Mouse (Mus musculus) limb, embryonic 14.5 days (tissue): ENCODE data around the gene Lca5l. TPM values are rescaled to one million over a fixed set of nuclear protein-coding genes. Genes with fewer than 3 reads are reported as not detected.
A peak's percentile ranks its signal among the peaks of the same experiment; 100 is the strongest.

Experiments used
- ATAC-seq: fragments of 200-750 bp; cut with Nextera tagmentation; 2 replicates; pipeline ENCODE4 v1.8.0; 2017; ENCODE audit warnings: low read depth, moderate number of reproducible peaks, moderate TSS enrichment; ENCODE audit not compliant: low FRiP score
- DNase-seq: peaks from one replicate; pipeline ENCODE4 v3.0.0-alpha.2; 2015; ENCODE audit warnings: low spot score
- H3K27ac ChIP-seq: fragments of 300-500 bp; sonication (generic); replicated peaks from 2 replicates; pipeline ENCODE4 v1.5.1; 2014; ENCODE audit warnings: low read depth, mild to moderate bottlenecking, low read length, moderate library complexity, mixed read lengths
- H3K27me3 ChIP-seq: fragments of 300-500 bp; sonication (generic); 2 replicates; pipeline ENCODE4 v1.6.1; 2014; ENCODE audit warnings: low read length, mixed read lengths; ENCODE audit not compliant: control insufficient read depth, insufficient read depth
- H3K36me3 ChIP-seq: fragments of 300-500 bp; sonication (generic); 2 replicates; pipeline ENCODE4 v1.6.1; 2014; ENCODE audit warnings: mild to moderate bottlenecking, low read length, moderate library complexity, mixed read lengths; ENCODE audit not compliant: control insufficient read depth, insufficient read depth
- H3K4me1 ChIP-seq: fragments of 300-500 bp; sonication (generic); 2 replicates; pipeline ENCODE4 v1.6.1; 2014; ENCODE audit warnings: antibody characterized with exemption, low read length, mixed read lengths; ENCODE audit not compliant: control insufficient read depth, insufficient read depth
- H3K4me2 ChIP-seq: fragments of 300-500 bp; sonication (generic); replicated peaks from 2 replicates; pipeline ENCODE4 v1.6.1; 2014; ENCODE audit warnings: low read depth, mild to moderate bottlenecking, low read length, moderate library complexity; ENCODE audit not compliant: severe bottlenecking
- H3K4me3 ChIP-seq: fragments of 300-500 bp; sonication (generic); replicated peaks from 2 replicates; pipeline ENCODE4 v1.5.1; 2014; ENCODE audit warnings: low read length
- H3K9ac ChIP-seq: fragments of 300-500 bp; sonication (generic); 2 replicates; pipeline ENCODE4 v1.6.1; 2014; ENCODE audit warnings: mild to moderate bottlenecking, low read depth, low read length, moderate library complexity; ENCODE audit not compliant: severe bottlenecking
- H3K9me3 ChIP-seq: fragments of 300-500 bp; sonication (generic); 2 replicates; pipeline ENCODE4 v1.6.1; 2016; ENCODE audit warnings: low read length; ENCODE audit not compliant: control insufficient read depth
- POLR2A ChIP-seq: fragments of 200-500 bp; IDR thresholded peaks from 2 replicates; pipeline ENCODE4 v1.8.0; 2012; ENCODE audit warnings: inconsistent platforms, mild to moderate bottlenecking, moderate library complexity, borderline replicate concordance; ENCODE audit not compliant: insufficient read depth, insufficient read length; ENCODE audit errors: extremely low read depth
- WGBS: fragments of 180-500 bp; shearing (Covaris S2); extraction: QIAGEN DNeasy Blood & Tissue Kit; methylation state at CpG from one replicate; pipeline ENCODE4 v1.1.7; 2014; 5-methylcytosine and 5-hydroxymethylcytosine counted together
- polyA plus RNA-seq, 2 experiments: library from polyadenylated mRNA; depleted of rRNA in 1 of 2; stranded (reverse) in 1 of 2; unstranded in 1 of 2; fragments of >200 nt; fragmentation: Nextera tagmentation in 1 of 2; extraction: Ambion mirVana in 1 of 2; gene quantifications; 2 replicates each; pipeline versions ENCODE4 v1.2.1 to v1.2.3; 2012 to 2014

Lca5l gene
- polyA plus RNA-seq, 2 experiments = 1.4 to 1.7 TPM

DNA sequence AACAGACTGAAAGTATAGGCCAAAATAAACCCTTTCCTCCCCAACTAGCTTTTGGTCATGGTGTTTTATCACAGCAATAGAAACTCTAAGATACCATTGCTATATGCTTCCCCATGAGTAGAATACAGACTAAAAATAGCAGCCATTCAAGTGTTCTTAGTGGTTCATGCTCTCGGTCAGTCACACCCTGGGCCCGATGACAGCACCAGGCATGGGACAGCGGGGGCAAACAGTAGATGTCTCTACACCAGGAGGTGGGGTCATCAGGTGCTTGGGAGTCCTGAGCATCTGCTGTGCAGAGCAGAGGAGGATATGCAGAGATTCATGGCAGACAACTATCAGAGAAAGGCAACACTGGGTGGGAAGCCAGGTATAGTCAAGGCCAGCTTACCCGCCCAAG, 21.0 kb upstream of the Lca5l start:
- Histone ChIP-seq H3K4me2 (no peak overlapping the region), H3K36me3 (no peaks in the 10 kb centered on the region), H3K4me3 (no peak overlapping the region), H3K27me3 (no peaks in the 10 kb centered on the region), H3K27ac (no peak overlapping the region), H3K9me3 (no peaks in the 10 kb centered on the region), H3K4me1 (no peaks in the 10 kb centered on the region), H3K9ac (no peak overlapping the region)
- WGBS = 95% methylated on average over 4 of the region's 4 CpGs
- TF ChIP-seq POLR2A = no peak
- DNase-seq (no peak), ATAC-seq (no peak)

DNA sequence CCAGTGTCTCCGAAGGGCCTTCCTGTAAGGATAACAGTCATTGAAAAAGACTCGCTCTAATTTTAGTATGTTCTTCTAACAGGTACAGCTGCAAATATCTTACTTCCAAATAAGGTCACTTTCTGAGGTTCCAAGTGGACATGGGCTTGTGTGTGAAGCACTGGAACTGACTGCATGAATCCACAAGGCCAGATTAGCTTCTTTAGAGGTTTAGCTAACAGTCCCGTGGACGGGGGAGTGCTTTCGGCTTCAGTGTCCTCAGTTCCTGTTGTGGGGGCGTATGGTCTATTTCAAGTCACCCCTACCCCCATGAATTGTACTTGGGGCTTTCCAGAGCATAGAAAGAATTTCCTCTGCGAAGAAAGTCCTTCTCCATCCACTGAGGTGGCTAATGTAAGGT, 18.8 kb upstream of the Lca5l start:
- Histone ChIP-seq H3K27me3 (no peaks in the 10 kb centered on the region), H3K4me2 (no peak overlapping the region), H3K4me3 (no peak overlapping the region), H3K4me1 (no peaks in the 10 kb centered on the region), H3K9ac (no peak overlapping the region), H3K27ac (no peak overlapping the region), H3K36me3 (no peaks in the 10 kb centered on the region), H3K9me3 (no peaks in the 10 kb centered on the region)
- no peak for ATAC-seq
- WGBS = 83% methylated on average over 7 of the region's 7 CpGs
- TF ChIP-seq POLR2A = no peak
- no peak for DNase-seq

DNA sequence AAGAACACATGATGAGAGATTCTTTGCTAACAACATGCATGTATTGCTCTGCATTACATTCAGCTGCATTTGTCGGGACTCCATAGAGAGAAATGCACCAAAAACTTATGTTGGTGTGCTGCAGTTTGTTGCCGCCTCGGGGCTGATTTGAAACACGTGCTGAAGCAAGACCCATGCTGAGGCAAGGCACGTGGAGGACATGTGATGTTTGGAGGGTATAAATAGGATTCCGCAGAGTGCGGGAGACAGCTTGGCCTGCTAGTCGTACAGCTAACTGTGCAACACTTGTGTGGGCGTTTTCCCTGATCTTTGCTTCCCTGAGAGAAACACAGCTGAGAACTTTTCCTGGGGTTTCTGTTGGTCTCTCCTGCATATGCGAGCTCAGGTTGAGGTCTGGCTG, 17.7 kb upstream of the Lca5l start:
- Histone ChIP-seq H3K4me1 (no peaks in the 10 kb centered on the region), H3K27me3 (no peaks in the 10 kb centered on the region), H3K4me2 (no peak overlapping the region), H3K9me3 (no peaks in the 10 kb centered on the region), H3K9ac (no peak overlapping the region), H3K4me3 (no peak overlapping the region), H3K36me3 (no peaks in the 10 kb centered on the region), H3K27ac (no peak overlapping the region)
- ATAC-seq = no peak
- 63% methylated on average over 10 of the region's 10 CpGs for WGBS
- no peak for TF ChIP-seq POLR2A
- DNase-seq = no peak

DNA sequence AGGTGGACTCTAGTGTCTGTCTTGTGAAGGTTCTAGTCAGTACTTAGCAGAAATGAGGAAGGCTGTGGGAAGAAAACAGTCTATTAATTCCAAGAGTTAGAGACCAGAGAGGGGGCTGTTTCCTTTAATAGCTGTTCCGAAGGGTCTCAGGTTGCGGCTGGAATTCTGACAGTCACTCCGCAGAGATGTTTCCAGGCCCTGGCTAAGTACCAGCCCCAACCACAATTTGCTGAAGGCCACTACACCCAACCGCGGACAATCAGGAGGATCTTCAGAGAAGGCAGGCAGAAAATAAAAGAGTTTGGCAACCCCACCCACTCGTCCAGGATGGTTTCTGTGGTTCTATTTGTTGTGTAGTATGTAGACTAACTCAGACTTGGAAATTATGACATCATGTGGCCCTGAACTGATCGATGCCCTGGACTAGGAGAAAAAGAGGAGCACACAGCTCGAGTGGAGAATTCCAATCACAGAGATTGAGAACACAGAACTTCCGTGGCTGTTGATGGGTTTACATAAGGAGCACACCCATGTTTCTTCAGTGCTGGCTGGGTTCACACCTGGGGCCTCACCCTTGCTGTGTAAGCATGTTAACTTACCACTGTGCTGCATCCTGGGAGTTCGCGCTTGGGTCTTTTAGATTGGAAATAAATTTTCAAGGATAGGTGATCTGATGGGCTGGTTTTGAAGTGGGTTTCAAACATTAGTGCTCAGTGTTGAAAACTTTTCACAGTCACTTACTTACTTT, 9.6 kb upstream of the Lca5l start:
- H3K4me2 ChIP-seq = no peak overlapping the region
- WGBS = 54% methylated on average over 11 of the region's 11 CpGs
- no peak for ATAC-seq
- H3K27ac ChIP-seq = no peak overlapping the region
- H3K9ac ChIP-seq = 0 out of 2 replicates have a peak overlapping the region, but pooled peaks have one; percentile 12
- no peaks in the 10 kb centered on the region for H3K36me3 ChIP-seq
- DNase-seq = peak; percentile 13
- no peaks in the 10 kb centered on the region for H3K27me3 ChIP-seq
- H3K4me3 ChIP-seq = no peak overlapping the region
- no peaks in the 10 kb centered on the region for H3K9me3 ChIP-seq
- TF ChIP-seq POLR2A = no peak
- H3K4me1 ChIP-seq = peaks cover 15% of the 10 kb centered on the region

DNA sequence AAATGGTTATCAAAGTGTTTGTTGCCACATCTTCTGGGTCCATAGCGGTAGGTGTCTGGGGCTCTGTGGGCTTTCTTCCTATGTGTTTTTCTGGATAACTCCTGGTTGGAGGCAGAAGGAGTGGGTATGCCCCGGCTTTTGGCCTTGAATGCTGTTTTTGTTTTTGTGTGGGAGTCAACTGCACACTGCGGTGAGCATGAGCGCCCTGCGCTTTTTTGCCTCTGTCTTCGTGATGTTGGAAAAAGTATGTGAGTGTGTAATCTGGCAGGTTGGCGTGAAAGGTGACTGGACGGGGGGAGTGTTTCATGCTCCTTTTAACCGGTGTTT, 8.6 kb upstream of the Lca5l start:
- Histone ChIP-seq H3K36me3 (no peaks in the 10 kb centered on the region), H3K9ac (0 out of 2 replicates have a peak overlapping the region, but pooled peaks have one; percentile 0), H3K27ac (no peak overlapping the region), H3K4me2 (peak overlapping the region; percentile 41), H3K4me1 (peaks cover 15% of the 10 kb centered on the region), H3K4me3 (peak overlapping the region; percentile 7; the same call in 1 of the 2 replicates), H3K27me3 (no peaks in the 10 kb centered on the region), H3K9me3 (no peaks in the 10 kb centered on the region)
- no peak for DNase-seq
- ATAC-seq = 0 out of 2 replicates have a peak, but pooled peaks have one; percentile 29
- TF ChIP-seq POLR2A = no peak
- 43% methylated on average over 9 of the region's 9 CpGs for WGBS
